Mouse (Mus musculus): ENCODE measurements around the gene Prss54.

The Prss54 gene

DNA sequence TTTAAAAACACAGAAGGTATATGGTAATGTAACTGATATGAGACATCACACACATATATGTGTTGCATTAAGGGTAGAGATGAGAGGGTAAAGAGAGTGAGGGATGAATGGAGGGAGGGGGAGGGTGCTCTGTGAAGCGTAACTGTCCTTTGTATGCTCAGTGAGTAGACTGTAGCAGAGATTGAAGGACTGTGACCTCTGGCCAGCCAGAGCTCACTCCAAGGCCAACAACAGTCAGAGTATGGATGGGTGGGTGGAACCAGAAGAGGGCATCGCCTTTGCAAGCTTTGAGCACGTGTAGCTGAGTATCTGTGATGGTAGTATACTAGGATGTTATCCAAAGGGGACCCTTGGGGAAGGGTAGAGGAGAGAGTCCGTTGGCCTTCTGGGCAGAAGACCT is 24.6 kb downstream of the Prss54 start:
- DNase-seq (ENCODE audit: low read depth, low spot score), result no peak

DNA sequence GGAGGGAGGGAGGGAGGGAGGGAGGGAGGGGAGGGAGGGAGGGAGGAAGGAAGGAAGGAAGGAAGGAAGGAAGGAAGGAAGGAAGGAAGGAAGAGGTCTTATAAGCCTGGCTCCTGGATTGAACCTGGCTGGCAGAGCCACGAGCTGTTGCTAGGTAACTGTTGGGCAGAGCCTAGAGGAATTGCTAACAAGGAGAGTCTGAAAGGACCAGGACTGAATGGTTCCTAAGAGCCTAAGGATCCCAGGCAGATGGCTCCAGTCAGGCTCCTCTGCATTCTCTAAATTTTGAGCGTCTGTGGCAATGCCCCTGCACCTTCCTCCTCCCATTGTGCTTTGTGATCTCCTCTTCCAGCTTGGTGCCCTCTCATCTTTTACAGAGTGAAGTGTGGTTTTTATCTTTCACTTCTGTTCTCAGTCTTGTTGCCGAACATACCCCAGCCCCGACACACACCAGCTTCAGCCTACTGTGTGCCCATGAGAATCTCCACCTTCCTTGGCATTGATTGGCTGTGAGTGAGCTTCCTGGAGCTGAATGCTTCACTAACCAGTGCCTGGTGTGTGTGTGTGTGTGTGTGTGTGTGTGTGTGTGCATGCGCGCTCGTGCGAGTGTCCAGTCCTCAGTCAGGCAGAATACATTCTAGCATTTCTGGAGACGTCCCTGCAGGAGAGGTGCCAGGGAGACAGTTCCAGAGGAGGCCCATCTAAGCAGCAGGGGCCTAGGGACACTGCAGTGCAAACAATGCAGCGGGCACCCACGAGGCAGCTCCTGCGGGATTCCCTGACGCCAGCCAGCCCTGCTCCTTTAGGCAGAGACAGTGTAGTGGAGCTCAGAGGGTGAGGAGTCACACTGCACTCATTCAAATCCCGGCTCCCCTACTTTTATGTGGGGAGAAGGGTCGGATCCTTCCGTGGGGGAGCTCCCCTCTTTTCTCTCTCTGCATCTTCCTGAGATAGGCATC is 26.0 kb downstream of the Prss54 start:
- DNase-seq (ENCODE audit: low read depth, low spot score), result no peak

DNA sequence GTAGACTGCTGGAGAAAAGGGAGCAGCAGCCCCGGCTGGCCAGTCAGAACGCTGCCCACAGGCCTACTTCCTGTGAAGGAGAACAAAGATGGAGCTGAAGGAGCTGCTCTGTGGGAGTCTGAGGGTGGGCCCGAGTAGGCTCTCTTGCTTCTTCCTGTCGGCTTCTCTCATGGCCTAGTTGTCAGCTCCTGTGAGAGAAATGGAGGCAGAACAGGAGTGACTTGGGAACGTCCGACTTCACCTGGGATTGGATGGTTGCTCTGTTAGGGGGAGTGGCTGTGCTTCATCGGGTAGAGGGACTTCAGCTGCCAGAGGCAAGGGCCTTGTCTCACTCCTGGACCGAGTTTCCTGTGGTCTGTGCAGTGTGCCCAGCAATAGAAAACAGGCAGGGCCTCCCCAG is 28.2 kb downstream of the Prss54 start:
- DNase-seq (ENCODE audit: low read depth, low spot score), result no peak

DNA sequence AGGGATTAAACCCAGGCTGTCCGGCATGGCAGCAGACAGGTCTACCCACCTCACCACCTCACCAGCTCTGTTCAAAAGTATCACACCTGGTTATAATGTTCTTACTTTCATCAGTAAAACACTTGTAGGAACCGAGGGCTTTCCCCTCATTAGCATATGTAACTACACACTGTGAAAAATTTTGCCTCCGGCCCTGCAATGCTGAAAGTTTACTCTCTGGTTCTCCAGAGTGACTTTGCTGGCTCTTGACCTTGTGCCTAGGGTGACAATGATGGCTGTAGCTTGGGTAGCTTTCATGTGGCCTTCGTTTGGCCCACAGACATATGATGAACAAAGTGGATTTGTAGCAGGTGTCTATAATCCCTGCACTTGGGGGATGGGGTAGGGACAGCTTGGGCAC is 29.2 kb downstream of the Prss54 start:
- DNase-seq (ENCODE audit: low read depth, low spot score), result no peak

DNA sequence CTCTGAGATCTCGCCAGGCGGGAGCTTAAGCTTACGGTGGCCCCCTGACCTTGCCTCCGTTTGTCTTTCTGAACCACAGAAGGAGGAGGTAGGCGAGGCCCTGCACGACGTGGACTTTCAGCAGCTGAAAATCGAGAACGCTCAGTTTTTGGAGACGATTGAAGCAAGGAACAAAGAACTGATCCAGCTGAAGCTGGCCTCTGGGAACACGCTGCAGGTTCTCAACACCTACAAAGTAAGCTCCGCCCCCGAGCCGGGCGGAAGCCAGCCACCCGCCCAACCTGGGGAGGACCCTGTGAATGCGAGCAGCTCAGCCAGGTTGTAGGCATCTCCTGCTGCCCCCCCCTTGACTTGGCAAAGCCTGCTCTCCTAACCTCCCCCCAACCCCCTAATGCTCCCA is 30.3 kb downstream of the Prss54 start:
- no peak for DNase-seq (ENCODE audit: low read depth, low spot score)

DNA sequence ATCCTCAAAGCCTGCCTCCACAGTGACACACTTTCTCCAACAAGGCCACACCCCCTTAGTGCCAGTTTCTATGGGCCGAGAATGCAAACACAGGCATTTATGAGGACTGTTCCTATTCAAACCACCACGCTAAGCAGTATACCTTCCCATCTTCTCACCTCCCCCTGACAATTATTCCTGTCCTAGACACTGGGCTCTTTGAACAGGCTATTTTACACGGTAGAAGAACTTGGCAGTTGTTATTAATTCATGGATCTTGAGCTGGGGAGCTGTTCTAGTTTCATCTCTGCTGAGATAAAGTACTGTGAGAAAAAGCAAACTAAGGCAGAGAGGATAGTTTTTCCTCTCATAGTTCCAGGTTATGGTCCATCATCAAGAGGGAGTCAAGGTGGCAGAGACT is 33.1 kb downstream of the Prss54 start:
- DNase-seq (ENCODE audit: low read depth, low spot score), result no peak

DNA sequence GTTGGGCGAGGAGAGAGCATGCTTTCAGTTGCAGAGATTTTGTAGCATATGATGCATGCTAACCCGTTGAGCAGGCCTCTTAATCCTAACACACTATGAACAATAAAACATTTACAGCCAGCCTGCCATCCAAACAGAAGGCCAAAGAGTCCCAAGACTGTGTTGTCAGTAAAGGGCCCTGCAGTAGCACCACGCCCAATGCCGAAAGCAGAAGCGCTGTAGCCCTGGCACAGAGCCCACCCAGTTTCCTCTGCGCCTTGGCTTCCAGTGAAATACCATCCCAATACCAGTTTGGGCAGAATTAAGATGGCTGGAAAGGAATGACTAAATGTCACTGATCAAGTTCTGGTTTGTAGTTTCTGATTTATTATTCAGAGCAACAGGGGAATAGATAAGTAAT is 33.9 kb downstream of the Prss54 start:
- no peak for DNase-seq (ENCODE audit: low read depth, low spot score)

DNA sequence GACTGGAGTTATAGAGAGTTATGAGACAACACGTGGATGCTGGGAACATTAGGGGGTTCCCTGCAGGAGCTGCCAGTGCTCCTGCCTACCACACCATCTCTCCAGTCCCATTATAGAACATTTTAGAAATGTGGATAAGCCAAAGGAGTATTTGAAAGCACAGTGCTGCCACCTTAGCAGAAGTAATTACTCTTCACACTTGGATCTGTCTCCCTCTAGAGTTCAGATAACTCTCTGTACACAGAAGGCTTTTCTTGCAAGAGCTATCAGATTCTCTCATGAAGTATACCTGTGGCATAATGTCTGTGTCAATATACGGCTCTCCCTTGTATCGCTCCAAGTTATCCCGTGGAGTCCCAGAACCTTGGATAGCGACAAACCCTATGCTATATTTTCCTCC is 36.7 kb downstream of the Prss54 start:
- no peak for DNase-seq (ENCODE audit: low read depth, low spot score)

DNA sequence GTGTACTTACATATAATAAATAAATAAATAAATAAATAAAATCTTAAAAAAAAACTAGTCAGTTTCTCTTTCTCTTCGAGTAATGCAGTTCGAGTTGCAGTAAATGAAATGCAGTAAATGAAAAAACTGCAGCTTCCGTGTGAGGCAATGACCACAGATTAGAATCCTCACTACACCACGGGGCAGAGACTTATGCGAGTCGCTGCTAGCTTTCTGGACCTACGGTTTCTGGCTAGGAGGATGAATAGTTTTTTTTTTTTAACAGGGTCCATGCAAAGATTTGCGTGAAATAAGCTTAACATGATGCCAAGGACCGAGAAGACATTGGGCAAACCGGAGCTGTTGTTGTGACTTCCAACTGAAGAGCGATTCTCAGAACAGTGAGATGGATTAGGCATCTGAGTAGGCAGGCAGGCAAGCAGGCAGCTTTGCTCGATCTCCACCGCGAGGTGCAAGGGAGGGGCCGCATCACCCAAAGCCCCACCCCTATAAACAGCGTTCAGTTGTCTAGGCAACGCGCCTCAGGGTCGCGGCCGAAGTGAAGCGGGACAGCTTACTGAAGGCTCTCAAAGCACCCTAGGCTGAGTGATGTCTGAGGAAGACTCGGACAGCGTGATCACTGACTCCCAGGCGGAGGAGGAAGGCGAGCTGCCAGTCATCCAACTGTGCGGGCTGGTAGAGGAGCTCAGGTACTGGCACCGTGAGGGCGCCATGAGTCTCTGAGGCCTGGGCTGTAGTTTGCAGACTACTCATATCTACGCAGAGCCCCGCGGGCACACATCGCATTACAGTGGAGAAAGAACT is 42.4 kb downstream of the Prss54 start, which contains the start of gene Ccdc113:
TSS of gene Ccdc113 (plus strand) at position 502 of the 804 bp plus-strand sequence.
- DNase-seq (ENCODE audit: low read depth, low spot score), result no peak

DNA sequence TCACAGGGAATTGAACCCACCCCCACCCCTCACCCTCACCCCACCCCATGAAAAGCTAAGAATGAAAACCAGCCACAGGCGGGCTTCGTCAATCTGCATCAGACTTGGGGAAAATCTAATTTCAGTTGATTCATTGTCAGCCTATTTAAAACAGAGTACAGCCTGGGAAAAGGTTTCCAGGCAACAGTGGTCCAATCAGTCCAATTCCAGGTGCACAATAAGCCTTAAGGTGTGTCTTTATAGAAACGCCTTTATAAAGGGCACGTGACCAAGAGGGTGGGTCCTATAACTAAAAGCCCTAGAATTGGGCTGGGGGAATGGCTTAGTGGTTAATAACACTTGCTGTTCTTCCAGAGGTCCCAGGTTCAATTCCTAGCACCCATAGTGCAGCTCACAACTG is 43.9 kb downstream of the Prss54 start:
- DNase-seq (ENCODE audit: low read depth, low spot score), result no peak

DNA sequence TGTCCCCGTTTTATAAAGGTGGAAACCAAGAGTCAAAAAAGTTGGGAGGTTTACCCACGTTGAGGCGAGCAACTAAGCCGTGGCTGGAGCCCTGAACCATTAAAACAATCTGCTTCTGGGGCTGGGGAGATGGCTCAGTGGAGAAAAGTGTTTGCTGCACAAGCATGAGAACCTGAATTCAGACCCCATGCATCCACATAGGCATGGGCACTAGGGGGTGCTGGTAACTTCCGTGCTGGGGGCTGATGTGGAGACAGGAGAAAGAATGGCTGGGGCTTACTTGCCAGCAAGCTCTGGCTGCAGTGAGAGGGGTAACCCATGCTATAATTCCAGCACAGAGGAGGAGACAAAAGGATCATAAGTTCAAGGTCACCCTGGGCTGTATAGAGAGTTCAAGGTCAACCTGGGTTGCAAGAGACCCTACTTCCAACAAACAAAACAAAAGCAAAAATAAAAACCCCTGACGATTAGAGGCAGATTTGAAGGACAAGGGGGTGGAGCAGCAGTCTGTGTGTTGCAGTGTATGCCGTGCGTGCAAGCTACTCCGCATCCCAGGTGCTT is 47.3 kb downstream of the Prss54 start:
- no peak for DNase-seq (ENCODE audit: low read depth, low spot score)

DNA sequence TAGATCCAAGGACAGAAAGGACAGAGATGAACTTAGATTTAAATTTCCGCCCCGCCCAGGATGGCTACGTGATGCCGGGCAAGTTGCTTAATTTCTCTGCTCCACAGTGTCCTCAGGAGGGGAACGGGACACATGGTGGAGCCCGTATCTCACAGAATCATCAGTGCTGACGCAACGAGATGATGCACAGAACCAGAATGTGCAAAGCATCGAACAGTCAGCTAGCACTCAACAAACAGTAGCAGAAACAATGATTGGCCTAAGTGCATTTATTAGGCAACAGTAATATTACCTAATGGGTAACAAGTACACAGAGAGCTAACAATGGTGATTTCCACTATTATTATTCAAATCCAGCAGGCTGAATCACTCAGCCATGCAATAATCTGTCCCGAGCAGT is 47.9 kb downstream of the Prss54 start:
- no peak for DNase-seq (ENCODE audit: low read depth, low spot score)

DNA sequence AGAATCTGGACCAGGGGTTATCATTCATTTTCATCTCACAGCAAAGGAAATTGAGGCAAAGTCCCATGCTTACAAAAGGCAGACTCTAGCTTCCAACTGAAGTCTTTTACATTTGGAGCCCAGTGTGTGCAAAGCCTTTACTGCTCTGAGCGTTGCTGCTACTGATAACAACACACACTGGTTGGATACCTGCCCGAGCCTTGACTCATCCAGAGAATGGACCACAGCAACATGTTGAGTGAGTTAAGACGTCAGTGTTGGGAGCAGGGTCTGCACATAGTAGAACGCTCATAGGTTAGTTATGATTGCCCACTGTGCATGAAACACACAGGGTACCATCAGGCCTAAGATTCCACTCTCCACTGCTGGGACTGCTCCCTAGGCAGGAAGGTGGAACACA is 52.1 kb downstream of the Prss54 start:
- DNase-seq (ENCODE audit: low read depth, low spot score), result no peak

DNA sequence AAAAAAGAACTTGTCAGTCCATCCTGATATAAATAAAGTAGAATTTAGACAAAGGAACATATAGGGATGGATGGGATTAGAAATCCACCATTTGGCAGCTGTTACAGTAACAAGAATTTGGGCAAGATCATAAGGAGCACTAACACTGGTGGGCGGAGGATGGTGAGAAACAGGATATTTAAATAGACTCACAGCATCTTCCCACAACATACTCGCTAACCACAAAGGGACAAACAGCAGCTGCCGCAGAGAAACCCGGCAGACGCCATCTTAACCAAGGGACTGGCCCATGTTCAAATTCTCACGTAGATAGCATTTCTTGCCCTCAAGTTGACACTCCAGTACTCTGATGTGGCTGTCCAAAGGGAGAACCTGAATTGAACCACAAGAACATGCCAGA is 59.2 kb downstream of the Prss54 start:
- DNase-seq (ENCODE audit: low read depth, low spot score), result no peak

DNA sequence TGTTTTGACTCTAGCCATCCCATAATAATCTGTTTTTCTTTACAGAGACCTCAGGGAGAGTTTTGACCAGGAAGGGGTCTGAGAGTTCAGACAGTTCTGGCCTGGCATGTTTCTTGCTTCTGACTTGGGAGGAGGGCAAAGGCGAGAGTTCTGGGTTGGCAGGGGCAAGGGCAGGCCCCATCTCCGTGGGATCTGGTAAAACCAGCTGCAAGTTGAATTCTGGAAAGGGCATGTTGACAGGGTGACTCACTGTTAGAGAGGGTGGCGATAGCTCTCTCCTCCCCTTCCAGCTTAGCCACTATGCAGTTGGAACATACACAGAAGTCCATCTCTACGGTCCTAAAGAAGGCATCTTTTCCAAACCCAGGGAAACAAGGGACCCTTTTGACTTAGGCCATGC is 62.9 kb downstream of the Prss54 start:
- no peak for DNase-seq (ENCODE audit: low read depth, low spot score)

DNA sequence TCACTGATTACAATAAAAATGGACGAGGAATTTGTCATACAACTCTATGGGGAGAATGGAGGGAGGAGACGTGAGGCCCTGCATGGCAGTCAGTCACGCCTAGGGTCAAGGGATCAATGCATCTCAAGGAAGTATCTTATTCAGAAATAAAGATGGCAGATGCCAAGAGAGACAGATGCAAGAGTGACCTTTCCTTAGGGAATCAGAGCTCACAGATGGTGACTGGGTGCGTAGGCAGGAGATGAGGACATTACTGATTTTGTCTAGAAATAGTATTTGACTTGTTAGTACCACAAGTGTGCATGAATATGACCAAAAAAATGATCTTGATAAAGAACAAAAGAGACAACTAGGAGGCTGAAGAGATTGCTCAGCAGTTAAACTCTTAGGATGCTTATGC is 63.9 kb downstream of the Prss54 start:
- no peak for DNase-seq (ENCODE audit: low read depth, low spot score)
